Mouse (Mus musculus) megakaryocyte, adult 5-6 weeks (primary cell): ENCODE measurements at regions not wholly inside any gene's neighbourhood (a gene's known extent, or its start where the extent isn't known, plus 50 kb on each side); places are given as distances from the start of the nearest gene placed in this dataset.
"Not testable (repeated sequence)": the region's sequence is repeated elsewhere in the genome, so short reads cannot be mapped to it uniquely, and the experiment has no call there.

Experiments
- ATAC-seq: 2 replicates; pipeline ENCODE4 v1.8.0; 2016; ENCODE audit warnings: mild to moderate bottlenecking, inconsistent platforms; ENCODE audit not compliant: poor library complexity, severe bottlenecking

DNA sequence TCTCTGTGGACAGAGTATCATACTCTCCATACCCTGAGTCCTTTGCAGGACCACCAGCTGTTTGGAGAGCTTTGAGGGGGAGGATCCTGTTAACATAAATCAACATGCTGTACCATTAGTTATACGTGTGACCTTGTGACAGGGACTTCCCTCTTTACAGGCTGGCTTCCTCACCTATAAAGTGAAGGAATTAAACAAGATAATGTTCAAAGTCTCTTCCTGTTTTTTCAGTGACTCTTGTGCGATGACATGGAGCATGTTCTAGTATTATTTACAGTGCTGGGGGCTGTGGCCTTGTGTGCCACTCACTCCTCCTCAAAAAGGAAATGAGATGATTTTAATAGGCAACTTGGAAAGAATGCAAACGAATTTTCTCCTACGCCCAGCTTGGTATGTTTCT is 182.1 kb upstream of the Meox2 start:
- ATAC-seq, result no peak

DNA sequence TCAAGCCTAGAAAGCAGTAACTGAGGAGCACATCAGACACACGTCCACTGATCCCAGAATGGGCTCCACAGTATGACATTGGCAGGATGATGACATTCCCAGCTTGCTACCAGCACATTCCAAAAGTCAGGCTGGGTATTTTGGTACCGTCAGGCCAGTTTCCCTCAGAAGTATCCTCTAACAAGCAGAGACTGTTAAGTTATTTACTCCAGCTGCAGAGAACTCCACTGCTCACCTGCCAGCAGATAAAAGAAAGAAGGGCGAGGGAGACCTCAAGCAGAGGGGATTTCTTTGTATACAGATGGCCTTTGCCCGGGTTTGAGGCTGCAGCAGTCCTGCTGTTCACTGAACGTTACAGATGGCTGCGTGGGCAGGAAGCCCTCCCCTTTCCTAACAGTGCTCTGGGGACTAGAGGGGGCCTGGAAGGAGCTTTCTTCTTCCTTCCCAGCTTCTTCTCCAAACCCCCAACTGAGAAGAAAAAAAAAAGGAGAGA is 175.2 kb upstream of the Meox2 start:
- ATAC-seq, result no peak

DNA sequence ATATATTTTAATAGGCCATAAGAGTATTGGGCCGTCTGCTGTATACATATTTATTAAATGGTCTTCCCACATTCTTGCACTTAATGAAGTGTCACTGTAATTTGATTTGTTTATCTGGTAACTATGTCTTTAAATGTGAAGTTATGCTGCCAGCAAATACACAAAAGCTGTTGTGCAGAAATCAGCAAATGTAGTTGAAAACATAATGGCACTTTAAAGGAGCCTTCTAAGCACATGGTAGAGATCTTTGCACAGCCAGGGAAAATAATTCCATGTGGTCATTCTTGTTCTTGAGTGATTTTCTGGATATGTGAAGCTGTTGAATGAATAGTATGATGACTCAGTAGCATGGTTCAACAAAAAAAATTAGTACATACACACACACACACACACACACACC is 164.4 kb upstream of the Meox2 start:
- no peak for ATAC-seq

DNA sequence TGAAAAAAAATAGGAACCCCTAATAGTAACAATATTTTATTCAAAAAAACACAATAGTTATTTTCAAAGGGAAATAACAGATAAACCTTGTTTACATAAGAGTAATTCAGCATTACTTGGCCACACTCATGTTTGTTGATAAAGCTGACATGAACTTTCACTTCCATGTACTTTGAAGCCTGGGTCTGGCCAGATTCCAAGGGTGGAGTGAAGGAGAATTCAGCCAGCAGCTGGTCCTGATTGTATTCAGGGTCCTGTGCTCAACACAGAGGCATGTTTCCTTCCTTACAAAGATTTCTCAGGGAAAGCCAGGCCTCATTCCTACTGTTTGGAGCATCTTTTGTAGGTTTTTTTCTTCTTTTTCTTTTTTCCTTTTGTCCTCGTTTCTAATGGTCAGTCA is 162.4 kb upstream of the Meox2 start:
- no peak for ATAC-seq

DNA sequence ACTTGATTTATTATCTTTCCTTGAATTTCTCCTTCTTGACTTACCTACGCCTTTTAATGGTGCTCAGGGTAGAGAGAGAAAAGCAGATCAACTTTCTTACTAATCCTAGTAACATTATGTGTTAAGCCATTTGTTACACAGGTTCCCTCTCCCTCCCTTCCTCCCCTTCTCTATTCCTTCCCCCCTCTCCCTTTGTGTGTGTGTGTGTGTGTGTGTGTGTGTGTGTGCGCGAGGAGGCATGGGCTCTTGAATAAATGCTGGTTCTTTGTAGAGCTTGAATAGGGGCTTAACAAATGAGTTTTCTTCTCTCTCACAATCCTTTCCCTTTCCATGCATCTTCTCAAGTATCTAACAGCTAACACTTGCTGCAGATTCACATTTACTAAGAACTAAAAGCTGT is 160.4 kb upstream of the Meox2 start:
- ATAC-seq, result no peak

DNA sequence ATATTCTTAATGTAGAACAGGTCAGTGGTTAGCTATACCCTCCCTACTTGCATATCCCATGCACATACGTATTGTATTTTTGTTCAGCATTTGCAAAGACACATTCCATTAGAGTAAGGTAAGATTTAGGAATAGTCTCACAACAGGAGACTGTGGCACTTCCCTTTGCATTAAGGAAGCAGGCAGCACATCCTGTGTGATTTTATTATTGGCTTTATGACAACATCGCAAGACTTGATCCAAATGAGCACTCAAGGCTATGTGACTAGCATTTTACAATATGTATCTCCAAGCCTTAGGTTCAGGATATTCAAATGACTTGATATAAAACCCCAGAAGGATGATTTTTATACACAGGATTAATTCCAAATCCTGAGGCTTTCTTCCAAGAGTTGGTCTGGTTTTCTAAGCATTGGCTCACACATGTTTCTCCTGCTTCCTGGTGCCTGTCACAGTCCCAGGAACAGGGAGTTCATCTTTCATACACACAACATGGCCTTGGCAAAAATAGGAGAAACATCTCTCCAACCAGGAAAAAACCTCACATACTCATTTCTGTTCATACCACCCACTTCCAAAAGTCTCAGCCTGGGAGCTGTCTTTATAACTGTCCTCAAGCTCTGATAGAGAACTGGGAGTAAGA is 159.1 kb upstream of the Meox2 start:
- no peak for ATAC-seq

DNA sequence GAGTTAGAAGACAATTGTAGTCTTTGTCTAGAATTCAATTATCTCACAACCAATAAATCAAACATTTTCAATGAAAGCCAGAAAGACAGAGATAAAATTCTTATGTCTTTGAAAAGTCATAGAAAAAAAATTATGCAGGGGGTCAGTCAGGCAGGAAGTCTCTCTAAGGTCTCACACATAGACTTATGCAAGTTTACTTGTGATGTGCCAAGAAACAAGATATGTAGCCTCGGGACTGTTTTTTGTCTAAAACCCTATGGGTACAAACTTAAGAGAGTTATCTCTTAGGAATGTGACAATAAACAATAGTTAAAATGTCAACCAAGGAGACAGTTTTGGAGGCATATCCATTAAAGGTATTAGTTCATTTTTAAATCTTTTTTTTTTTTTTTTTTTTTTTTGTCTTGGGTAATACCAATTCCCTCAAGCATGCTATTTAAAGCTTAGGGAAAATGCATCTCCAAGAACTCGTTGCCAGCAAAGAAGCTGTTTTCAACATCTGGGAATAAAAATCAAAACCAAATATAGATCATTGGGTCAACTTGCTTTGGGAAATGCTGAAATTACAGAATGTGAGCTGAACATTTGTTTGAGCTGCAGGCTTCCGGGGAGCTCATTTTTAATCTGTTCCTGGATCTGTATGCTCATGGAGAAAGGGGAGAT is 133.8 kb upstream of the Meox2 start:
- no peak for ATAC-seq

DNA sequence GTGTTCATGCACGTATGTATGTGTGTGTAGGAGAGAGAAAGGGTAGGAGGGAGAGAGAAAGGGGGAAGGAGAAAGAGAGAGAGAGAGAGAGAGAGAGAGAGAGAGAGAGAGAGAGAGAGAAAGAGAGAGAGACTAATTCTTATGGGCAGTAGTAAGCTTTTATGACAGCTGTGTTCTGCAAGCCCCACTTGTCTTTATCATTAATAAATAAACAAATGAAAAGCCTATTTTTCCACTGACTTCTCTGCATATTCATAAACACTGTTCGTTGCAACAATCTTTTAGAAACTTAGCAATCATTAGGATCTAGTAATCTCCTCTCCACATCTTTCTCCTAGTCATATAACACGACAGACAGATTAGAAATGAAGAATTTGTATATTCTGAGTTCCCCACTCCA is 131.2 kb upstream of the Meox2 start:
- no peak for ATAC-seq

GRCm38 (mm10) chr12:36991135-36991534 is 117.2 kb upstream of the Meox2 start:
- no peak for ATAC-seq

DNA sequence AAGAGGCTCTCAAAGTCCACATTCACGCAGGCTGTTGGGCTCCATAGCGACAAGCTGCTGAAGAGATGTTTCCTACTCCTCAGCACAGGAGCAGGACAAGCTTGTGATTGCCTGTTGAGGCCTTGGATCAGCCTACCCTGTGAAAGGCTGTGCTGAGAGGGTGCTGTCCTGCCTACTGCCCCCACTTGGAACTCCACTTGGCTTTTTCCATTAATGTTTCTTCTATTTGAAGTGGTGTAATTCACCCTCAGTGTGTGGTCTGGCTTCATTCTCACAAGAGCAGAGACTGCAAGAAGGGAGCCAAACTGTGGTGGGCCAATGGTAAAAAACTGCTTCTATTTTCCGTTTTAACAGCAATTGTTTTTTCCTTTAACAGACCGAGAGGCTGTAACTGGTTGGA is 116.4 kb upstream of the Meox2 start:
- ATAC-seq, result no peak

DNA sequence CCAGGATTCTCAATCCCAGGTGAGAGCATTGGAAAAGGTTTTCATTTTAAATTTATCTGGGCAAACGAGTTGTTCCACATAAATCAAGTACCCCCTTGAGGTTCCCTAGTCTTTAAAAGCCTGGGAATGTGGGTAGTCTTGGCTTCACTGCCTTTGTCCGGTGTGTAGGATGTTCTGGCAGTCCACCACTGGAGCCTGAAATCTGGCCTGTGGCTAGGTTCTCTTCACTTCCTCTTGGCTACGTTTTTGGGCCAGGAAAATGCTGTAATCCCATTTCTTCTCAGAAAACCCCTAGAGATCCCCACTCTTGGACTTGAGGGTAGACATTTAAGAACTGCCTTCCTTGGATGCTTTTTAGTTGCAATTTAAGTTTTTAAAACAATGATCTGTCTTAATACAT is 106.9 kb upstream of the Meox2 start:
- ATAC-seq, result no peak

DNA sequence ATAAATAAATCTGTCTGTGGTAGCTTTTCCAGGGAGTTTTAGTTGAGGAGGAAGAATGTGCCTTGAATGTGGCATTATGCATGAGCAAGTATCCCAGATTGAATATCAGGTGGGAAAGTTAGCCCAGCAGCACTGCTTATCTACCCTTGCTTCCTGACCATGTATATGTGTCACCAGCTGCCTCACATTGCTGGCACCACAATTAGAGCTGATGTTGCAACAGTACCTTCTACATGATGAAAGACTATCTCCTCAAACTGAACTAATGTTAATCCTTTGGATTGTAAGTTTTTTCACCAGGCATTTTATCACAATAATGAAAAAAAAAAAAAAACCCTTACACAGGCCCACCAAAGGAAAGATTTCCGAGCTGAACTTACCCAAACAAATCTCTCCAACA is 103.1 kb upstream of the Meox2 start:
- ATAC-seq, result no peak

DNA sequence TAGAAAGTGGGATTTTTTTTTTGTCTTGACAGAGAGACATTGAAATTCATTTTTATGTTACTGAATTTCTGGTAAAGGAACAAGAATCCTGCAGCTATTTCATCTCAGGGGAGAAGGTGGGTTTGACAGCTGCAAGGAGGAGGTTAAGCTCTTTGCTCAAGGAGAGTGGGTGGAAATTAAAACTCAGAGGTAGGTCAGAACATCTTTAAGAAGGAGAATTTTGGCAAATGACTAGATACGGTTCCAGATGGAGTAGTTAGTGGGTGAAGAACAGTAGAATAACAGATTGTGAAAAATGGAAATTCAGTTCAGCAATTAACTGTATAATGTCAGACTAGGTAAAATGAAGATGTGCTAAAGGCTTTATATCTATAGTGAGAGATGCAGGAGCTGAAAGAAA is 98.0 kb upstream of the Meox2 start:
- ATAC-seq, result no peak

- no peak for ATAC-seq
Measured at GRCm38 (mm10) chr12:37014401-37014800, 93.9 kb upstream of the Meox2 start.

GRCm38 (mm10) chr12:37014945-37015344 is 93.4 kb upstream of the Meox2 start:
- ATAC-seq, result not testable (repeated sequence)

DNA sequence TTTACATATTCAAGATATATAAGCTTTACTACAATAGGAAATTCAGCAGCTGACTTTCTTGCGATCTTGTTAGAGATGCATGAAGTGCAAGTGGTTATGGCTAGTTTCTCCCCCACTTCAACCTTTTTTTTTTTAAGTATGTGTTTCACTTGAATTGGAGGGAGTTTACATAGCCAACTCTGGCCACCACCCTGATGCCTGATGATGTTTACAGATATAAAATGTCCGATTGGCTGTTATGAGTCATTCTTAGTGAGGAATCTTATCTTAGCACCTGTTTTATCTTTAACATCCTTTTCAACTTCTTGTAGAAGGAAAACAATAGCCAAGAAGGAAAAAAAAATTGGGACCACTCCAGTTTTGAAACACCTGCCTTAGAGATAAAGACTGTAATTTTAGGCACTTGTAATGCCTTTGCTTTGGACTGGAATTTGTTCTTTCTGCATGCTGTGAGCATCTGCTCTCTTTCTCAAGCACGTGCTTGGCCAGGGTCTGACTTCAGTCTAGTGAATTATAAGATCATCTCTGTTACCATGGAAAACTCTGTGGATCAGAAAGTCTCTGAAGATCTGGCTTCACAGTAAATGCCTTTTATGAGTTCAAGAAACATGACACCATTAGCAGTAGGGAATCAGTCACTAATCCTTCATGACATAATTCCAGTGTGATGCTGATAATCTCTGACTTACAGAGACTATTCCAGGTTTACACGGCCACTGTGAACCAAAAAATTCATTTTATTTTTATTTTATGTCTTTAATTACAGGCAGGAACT is 92.7 kb upstream of the Meox2 start:
- no peak for ATAC-seq

GRCm38 (mm10) chr12:37047191-37047590 is 61.1 kb upstream of the Meox2 start:
- no peak for ATAC-seq

GRCm38 (mm10) chr12:37050596-37050995 is 57.7 kb upstream of the Meox2 start:
- ATAC-seq, result no peak

- ATAC-seq, result no peak
Measured at GRCm38 (mm10) chr12:37057411-37057810, 50.9 kb upstream of the Meox2 start.
